Mouse (Mus musculus): Measurements from ENCODE around the gene Acaca. TPM values are rescaled to one million over a fixed set of nuclear protein-coding genes. Genes with fewer than 3 reads are reported as not detected.
A peak's percentile ranks its signal among the peaks of the same experiment; 100 is the strongest.

Acaca gene
- total RNA-seq, 2 experiments from 2014 or later = 80.8 to 81.2 TPM

- H3K27ac ChIP-seq = no peak overlapping the region
- TF ChIP-seq CTCF (IDR thresholded peaks at IDR 0.05) = no peak
Observed at GRCm38 (mm10) chr11:84412201-84412934, 282.9 kb downstream of the Acaca start.

GRCm38 (mm10) chr11:84413111-84413510 lies 283.6 kb downstream of the Acaca start:
- no peak for TF ChIP-seq CTCF (IDR thresholded peaks at IDR 0.05)
- intact Hi-C loops (cut with DNase I) = no loop called here
- Histone ChIP-seq H3K4me3 (no peak overlapping the region), H3K27ac (no peak overlapping the region)
- no peak for DNase-seq (ENCODE audit: extremely low spot score in 1 of 2, low spot score in 2 of 2)

More at GRCm38 (mm10) chr11:84412201-84412934, 282.9 kb downstream of the Acaca start:
- intact Hi-C loops (cut with DNase I) = no loop called here
- H3K4me3 ChIP-seq = no peak overlapping the region
- DNase-seq (ENCODE audit: extremely low spot score in 1 of 2, low spot score in 2 of 2) = no peak

- no peak for DNase-seq (ENCODE audit: extremely low spot score in 1 of 2, low spot score in 2 of 2)
- intact Hi-C loops (cut with DNase I) = no loop called here
- Histone ChIP-seq H3K27ac (no peak overlapping the region), H3K4me3 (no peak overlapping the region)
- TF ChIP-seq CTCF (IDR thresholded peaks at IDR 0.05) = no peak
Observed at GRCm38 (mm10) chr11:84420779-84421178, 291.3 kb downstream of the Acaca start.

DNA sequence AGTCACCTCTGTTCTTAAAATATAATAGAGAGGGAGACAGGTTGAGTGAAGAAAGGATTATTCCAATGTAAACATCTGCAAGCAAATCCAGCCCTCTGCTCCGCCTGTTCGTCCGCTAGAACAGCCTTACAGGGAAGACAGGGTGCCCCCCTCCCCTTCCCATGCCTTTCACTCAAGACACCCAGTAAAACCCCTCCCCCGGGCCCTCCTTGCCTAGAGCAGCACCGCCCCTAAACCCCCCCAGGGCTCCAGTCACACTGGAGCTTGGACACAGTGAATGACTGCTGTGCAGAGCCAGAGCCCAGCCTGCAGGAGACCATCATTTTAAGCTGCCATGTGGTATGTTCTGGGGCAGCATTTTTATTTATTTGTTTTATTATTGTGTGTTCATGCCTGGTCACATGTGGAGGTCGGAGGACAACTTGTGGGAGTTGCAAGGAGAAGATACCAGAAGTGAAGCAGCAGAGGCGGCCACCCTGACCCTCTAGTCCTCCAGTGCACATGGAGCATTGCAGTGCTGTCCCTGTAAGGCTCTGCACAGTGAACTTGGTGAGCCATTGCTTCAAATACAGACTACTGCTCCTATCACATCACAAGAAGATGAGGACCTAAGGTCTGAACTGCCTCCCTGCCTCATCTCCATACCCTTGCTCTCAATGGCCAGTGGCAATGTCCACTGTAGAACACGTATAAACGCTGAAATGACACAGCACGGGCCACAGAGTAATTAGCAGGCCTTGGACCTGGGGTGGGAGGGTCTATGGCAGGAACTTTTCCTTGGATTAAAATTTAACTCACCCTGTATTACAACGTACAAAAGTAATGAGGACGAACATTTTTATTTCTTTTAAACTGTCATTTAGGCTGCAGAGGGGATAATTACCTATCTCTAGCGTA lies 296.5 kb downstream of the Acaca start:
- DNase-seq (ENCODE audit: extremely low spot score in 1 of 2, low spot score in 2 of 2) = no peak
- H3K4me3 ChIP-seq = no peak overlapping the region
- no peak overlapping the region for H3K27ac ChIP-seq
- intact Hi-C loops (cut with DNase I) = no loop called here
- no peak for TF ChIP-seq CTCF (IDR thresholded peaks at IDR 0.05)

GRCm38 (mm10) chr11:84426633-84426998 lies 297.1 kb downstream of the Acaca start:
- H3K4me3 ChIP-seq = no peak overlapping the region
- intact Hi-C loops (cut with DNase I) = no loop called here
- TF ChIP-seq CTCF (IDR thresholded peaks at IDR 0.05) = no peak
- DNase-seq (ENCODE audit: extremely low spot score in 1 of 2, low spot score in 2 of 2) = no peak
- H3K27ac ChIP-seq = no peak overlapping the region

DNA sequence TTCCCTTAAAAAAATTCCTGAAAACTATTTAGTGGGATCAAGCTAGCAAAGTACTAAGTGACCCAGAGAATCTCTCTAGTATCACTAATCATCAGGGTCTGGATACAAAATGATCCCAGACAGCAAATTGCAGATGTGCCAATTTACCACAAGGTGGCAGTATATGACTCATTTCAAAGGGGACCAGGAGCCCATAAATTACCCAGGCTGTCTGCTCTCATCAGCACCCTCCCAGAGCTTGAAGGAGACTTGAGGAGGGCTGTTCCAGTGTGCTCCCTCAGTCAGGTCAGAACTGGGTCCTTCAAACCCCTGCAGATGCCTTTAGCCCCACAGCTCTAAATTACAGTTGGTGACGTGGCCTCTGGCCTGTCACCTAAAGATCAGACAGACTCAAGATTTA lies 300.1 kb downstream of the Acaca start:
- TF ChIP-seq CTCF (IDR thresholded peaks at IDR 0.05) = peak; percentile 88
- intact Hi-C loops (cut with DNase I) = loop anchor here (1.0 to 2.0 kb wide), 2 partner anchors 365 to 389 kb away; partner anchors contain the start of gene Mrm1
- DNase-seq (ENCODE audit: extremely low spot score in 1 of 2, low spot score in 2 of 2) = no peak
- no peak overlapping the region for H3K27ac ChIP-seq
- no peak overlapping the region for H3K4me3 ChIP-seq

- H3K27ac ChIP-seq = no peak overlapping the region
- no peak for TF ChIP-seq CTCF (IDR thresholded peaks at IDR 0.05)
- intact Hi-C loops (cut with DNase I) = no loop called here
- no peak for DNase-seq (ENCODE audit: extremely low spot score in 1 of 2, low spot score in 2 of 2)
- no peak overlapping the region for H3K4me3 ChIP-seq
Observed at GRCm38 (mm10) chr11:84430336-84430735, 300.9 kb downstream of the Acaca start.

GRCm38 (mm10) chr11:84434879-84435278 lies 305.4 kb downstream of the Acaca start:
- Histone ChIP-seq H3K4me3 (no peak overlapping the region), H3K27ac (no peak overlapping the region)
- peak; percentile 8 for TF ChIP-seq CTCF (IDR thresholded peaks at IDR 0.05)
- DNase-seq (ENCODE audit: extremely low spot score in 1 of 2, low spot score in 2 of 2) = no peak
- intact Hi-C loops (cut with DNase I) = no loop called here

DNA sequence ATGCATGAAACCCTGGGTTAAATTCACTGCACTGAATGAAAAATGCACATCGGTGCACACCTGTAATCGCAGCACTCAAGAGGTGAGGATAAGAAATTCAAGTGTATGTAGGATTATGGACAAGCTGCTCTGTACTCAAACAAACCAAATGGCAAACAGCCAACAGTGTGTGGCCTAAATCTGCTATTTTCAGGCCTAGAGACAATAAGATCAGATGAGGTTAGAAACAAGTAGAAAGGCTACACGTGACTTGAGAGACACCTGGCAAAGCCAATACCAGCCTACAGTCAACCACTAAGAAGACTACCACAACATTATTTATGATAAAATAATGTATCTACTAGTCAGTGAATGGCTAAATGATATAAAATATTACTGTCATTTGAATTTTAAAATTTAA lies 310.9 kb downstream of the Acaca start:
- DNase-seq (ENCODE audit: extremely low spot score in 1 of 2, low spot score in 2 of 2) = no peak
- Histone ChIP-seq H3K27ac (no peak overlapping the region), H3K4me3 (no peak overlapping the region)
- intact Hi-C loops (cut with DNase I) = no loop called here
- no peak for TF ChIP-seq CTCF (IDR thresholded peaks at IDR 0.05)

DNA sequence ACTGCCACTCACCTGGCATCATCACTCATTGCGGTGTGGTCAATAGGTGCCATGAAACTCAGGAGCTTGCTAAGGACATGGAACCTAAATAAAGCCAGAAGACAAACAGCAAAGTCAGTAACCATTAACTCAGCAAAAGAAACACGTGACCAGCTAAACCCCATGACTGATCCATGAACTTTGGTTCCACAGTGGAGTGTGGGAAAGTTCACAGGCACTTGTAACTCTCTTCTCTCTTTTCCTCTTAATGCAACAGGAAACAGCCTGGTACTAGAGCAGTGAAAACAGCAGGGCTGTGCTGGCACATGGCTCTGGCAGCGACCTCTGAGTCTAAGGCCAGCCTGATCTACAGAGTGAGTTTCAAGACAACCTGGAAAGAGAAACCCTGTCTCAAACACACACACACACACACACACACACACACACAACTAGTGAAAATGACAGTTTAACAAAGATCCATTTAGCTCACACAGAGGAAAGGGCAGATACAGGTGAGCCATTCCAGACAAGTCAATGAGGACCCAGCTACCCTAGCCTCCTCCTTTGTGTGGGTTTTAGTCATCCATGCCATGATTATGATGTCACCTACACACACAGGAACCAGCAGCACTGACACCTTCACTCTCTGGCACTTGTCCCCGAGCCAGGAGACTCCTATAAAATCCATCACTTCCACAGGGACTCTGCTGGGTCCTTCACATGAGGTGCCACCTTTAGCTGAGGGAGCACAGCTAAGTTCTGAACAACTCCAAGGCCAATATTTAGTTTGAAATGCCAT lies 313.3 kb downstream of the Acaca start:
- Histone ChIP-seq H3K4me3 (no peak overlapping the region), H3K27ac (no peak overlapping the region)
- intact Hi-C loops (cut with DNase I) = no loop called here
- no peak for DNase-seq (ENCODE audit: extremely low spot score in 1 of 2, low spot score in 2 of 2)
- TF ChIP-seq CTCF (IDR thresholded peaks at IDR 0.05) = no peak

Other genes starting within 250 kb of the Acaca start
- 10 to 100 TPM; 13.3 to 15.2 TPM for gene Ddx52, start 187.6 kb upstream of the Acaca start, total RNA-seq (2021)
- gene Synrg, start 165.2 kb upstream of the Acaca start, total RNA-seq (2021) = 10 to 100 TPM; 61.2 to 61.3 TPM
- gene Dusp14, start 60.4 kb upstream of the Acaca start, total RNA-seq (2021) = 10 to 100 TPM; 80.7 to 92.7 TPM
- 10 to 100 TPM; 34.0 to 35.5 TPM for gene Tada2a, start 72 bp upstream of the Acaca start, total RNA-seq (2021)
- not detected for gene Gm11437, start 37.8 kb downstream of the Acaca start, total RNA-seq (2021)

All from left cerebral cortex, adult 2 months (tissue).